Mouse (Mus musculus) urinary bladder, adult 2 months (tissue): ENCODE results near the gene Man2c1. TPM values are rescaled to one million over a fixed set of nuclear protein-coding genes. Genes with fewer than 3 reads are reported as not detected.

Experiments used
- DNase-seq: peaks from one replicate; pipeline ENCODE4 v3.0.0; 2022; ENCODE audit warnings: low spot score
- polyA plus RNA-seq: library from polyadenylated mRNA; depleted of rRNA; stranded (reverse); fragments of >200 nt; gene quantifications from 2 replicates; pipeline ENCODE4 v1.2.3, GENCODE M21; 2012; rRNA removed

The Man2c1 gene
- polyA plus RNA-seq, result 124 and 135 TPM in 2 replicates

- DNase-seq, result peak; percentile 81
Observed at GRCm38 (mm10) chr9:57130577-57131433, at the start of gene Man2c1. Gene Man2c1 (plus strand): TSS chr9:57130690.

- DNase-seq, result no peak
Observed at GRCm38 (mm10) chr9:57082236-57082635, 48.3 kb upstream of the Man2c1 start.

GRCm38 (mm10) chr9:57117261-57117755, 13.2 kb upstream of the Man2c1 start:
- DNase-seq, result no peak

- no peak for DNase-seq
Observed at GRCm38 (mm10) chr9:57129641-57130040, 849 bp upstream of the Man2c1 start.

GRCm38 (mm10) chr9:57137246-57137645, 6.8 kb downstream of the Man2c1 start:
- DNase-seq, result no peak

GRCm38 (mm10) chr9:57137777-57138176, 7.3 kb downstream of the Man2c1 start:
- no peak for DNase-seq

- no peak for DNase-seq
Observed at GRCm38 (mm10) chr9:57138507-57138906, 8.0 kb downstream of the Man2c1 start.

GRCm38 (mm10) chr9:57139110-57139509, 8.6 kb downstream of the Man2c1 start:
- no peak for DNase-seq

- DNase-seq, result no peak
Observed at GRCm38 (mm10) chr9:57139571-57139970, 9.1 kb downstream of the Man2c1 start.

- DNase-seq, result no peak
Observed at GRCm38 (mm10) chr9:57141417-57142353, 11.2 kb downstream of the Man2c1 start.

GRCm38 (mm10) chr9:57143212-57143611, 12.7 kb downstream of the Man2c1 start:
- DNase-seq, result peak; percentile 19

- DNase-seq, result no peak
Observed at GRCm38 (mm10) chr9:57144830-57145229, 14.3 kb downstream of the Man2c1 start.

GRCm38 (mm10) chr9:57146451-57147066, 16.1 kb downstream of the Man2c1 start:
- no peak for DNase-seq

GRCm38 (mm10) chr9:57147205-57148143, 17.0 kb downstream of the Man2c1 start:
- DNase-seq, result no peak

- peak; percentile 73 for DNase-seq
Observed at GRCm38 (mm10) chr9:57148144-57148878, 17.8 kb downstream of the Man2c1 start, which contains the start of gene Neil1. Gene Neil1 (minus strand): TSS chr9:57148305.

GRCm38 (mm10) chr9:57149021-57149420, 18.5 kb downstream of the Man2c1 start:
- no peak for DNase-seq

GRCm38 (mm10) chr9:57150192-57150591, 19.7 kb downstream of the Man2c1 start:
- no peak for DNase-seq

- DNase-seq, result no peak
Observed at GRCm38 (mm10) chr9:57152331-57152730, 21.8 kb downstream of the Man2c1 start.

GRCm38 (mm10) chr9:57156383-57156782, 25.9 kb downstream of the Man2c1 start:
- no peak for DNase-seq

GRCm38 (mm10) chr9:57156823-57157222, 26.3 kb downstream of the Man2c1 start:
- DNase-seq, result no peak
